Mouse (Mus musculus) bone marrow macrophage, adult 2 months (primary cell): ENCODE measurements around the gene Cdc42ep4.

Experiments
- CTCF ChIP-seq: IDR thresholded peaks from 2 replicates; pipeline ENCODE4 v1.5.1; 2012; ENCODE audit warnings: low read depth, mild to moderate bottlenecking, low read length, moderate library complexity
- POLR2A ChIP-seq: IDR thresholded peaks from 2 replicates; pipeline ENCODE4 v1.6.1; 2012; ENCODE audit warnings: mild to moderate bottlenecking, low read depth, low read length, borderline replicate concordance

DNA sequence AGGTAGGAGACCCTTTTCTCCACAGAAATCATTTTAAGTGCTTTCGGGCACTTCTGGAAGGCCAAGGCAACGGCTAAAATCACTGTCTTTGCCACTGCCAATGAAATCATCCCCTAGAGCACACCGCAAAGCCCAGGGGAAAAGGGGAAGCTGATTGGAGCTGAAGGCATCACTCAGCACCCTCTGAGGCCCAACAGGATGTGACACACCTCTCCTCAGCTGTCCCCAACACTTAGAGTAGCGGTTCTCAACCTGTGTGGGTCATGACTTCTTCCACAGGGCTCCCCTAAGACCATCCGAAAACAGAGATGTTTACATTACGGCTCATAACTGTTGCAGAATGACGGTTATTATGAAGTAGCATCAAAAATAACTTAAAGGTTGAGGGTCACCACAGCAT, 10.0 kb upstream of the Cdc42ep4 start:
- no peak for TF ChIP-seq CTCF
- no peak for TF ChIP-seq POLR2A
